Mouse (Mus musculus): ENCODE measurements around the gene Usp47. TPM values are rescaled to one million over a fixed set of nuclear protein-coding genes. Genes with fewer than 3 reads are reported as not detected.

The Usp47 gene
- polyA plus RNA-seq, 1 experiment from 2014 or later = 79.4 TPM

DNA sequence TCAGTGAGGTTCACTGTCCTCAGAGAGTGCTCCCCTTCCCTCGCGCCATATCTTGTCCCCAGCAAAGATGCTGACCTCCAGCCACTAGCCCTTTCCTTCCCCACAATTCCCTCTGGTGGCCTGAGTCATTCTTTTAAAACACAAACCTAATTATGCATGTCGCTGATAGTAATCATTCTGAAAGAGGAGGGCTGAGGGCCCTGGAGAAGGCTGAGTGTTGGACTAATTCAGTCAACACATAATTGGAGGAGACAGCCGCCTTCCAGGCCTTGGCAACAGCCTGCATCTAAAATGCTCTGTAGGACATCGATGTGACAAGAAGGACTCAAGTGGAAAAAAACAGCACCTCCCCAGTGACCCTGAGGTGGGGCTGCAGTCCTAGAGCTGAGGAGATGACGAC is 106.5 kb downstream of the Usp47 start:
- no peak for ATAC-seq (ENCODE audit: low FRiP score)
- H3K36me3 ChIP-seq = no peaks in the 10 kb centered on the region
- no peak overlapping the region for H3K9ac ChIP-seq
- H3K27ac ChIP-seq = no peak overlapping the region
- H3K9me3 ChIP-seq = no peaks in the 10 kb centered on the region
- H3K4me3 ChIP-seq = no peak overlapping the region
- no peak overlapping the region for H3K4me2 ChIP-seq
- H3K27me3 ChIP-seq = no peaks in the 10 kb centered on the region
- peaks cover 12% of the 10 kb centered on the region for H3K4me1 ChIP-seq (replicated peaks)
- WGBS = 66% methylated on average over 6 of the region's 6 CpGs

DNA sequence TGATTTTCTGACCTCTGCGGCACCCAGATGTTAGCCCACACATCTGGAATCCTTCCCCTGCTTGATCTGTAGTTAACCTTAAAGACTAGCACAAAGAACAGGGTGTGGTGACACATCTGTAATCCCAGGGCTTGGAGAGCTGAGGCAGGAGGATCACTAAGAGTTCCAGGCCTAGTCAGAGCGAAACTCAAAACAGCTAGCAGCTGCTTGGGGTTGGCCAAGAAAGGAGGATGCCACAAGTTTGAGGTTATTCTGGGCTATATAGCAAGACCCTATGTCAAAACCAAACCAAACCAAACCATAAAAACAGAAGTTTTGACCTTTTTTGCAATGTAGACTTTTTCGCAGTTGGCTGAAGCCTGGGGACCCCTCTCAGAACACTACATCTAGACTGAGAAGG is 107.4 kb downstream of the Usp47 start:
- no peaks in the 10 kb centered on the region for H3K9me3 ChIP-seq
- ATAC-seq (ENCODE audit: low FRiP score) = no peak
- H3K4me1 ChIP-seq (replicated peaks) = peaks cover 12% of the 10 kb centered on the region
- no peak overlapping the region for H3K4me2 ChIP-seq
- WGBS = 94% methylated on average over 3 of the region's 3 CpGs
- H3K36me3 ChIP-seq = no peaks in the 10 kb centered on the region
- H3K9ac ChIP-seq = no peak overlapping the region
- H3K27ac ChIP-seq = no peak overlapping the region
- no peak overlapping the region for H3K4me3 ChIP-seq
- no peaks in the 10 kb centered on the region for H3K27me3 ChIP-seq

DNA sequence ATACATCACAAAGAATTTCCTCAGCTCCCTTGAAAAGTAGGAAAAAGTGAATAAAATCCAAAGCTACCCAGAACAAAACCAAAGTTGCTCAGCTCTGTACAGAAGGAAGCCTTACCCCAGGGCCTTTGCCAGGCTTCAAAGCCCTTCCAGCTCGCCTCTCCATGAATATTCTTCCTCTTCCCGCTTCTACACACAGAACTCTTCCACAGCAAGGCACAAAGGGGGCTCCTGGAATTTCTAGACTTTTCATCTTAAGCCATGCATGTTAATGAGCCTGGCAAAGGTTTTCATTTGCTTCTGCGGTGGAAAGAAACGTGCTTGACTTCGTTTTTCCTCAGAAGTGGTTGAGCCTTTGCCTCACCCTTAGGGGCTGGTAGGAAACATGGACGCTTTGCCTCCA is 108.7 kb downstream of the Usp47 start:
- WGBS = 52% methylated on average over 6 of the region's 6 CpGs
- Histone ChIP-seq H3K27me3 (no peaks in the 10 kb centered on the region), H3K4me3 (no peak overlapping the region), H3K27ac (no peak overlapping the region), H3K4me2 (no peak overlapping the region), H3K9me3 (no peaks in the 10 kb centered on the region), H3K36me3 (no peaks in the 10 kb centered on the region), H3K4me1 (replicated peaks) (peaks cover 12% of the 10 kb centered on the region), H3K9ac (no peak overlapping the region)
- no peak for ATAC-seq (ENCODE audit: low FRiP score)

DNA sequence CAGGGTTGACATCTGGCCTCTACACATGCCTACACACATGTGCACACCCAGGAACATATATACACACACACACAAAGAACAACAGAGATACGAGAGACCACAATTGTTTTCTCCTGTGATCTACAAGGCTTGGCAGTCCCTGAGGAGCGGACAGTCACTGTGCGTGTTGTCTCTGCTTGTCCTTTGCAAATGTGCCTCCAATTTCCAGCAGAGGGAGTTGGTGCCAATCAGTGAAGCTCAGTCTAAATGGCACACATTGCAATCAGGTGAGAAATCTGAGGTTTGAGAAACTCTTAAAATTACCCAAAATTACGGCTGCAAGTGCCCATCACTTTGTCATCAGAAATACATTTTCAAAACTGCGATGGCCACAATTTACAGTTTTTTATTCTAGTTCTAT is 110.0 kb downstream of the Usp47 start:
- Histone ChIP-seq H3K36me3 (no peaks in the 10 kb centered on the region), H3K4me2 (no peak overlapping the region), H3K9me3 (no peaks in the 10 kb centered on the region), H3K9ac (no peak overlapping the region), H3K4me3 (no peak overlapping the region), H3K27ac (no peak overlapping the region), H3K27me3 (no peaks in the 10 kb centered on the region), H3K4me1 (replicated peaks) (peaks cover 12% of the 10 kb centered on the region)
- ATAC-seq (ENCODE audit: low FRiP score) = no peak
- 86% methylated on average over 5 of the region's 5 CpGs for WGBS

DNA sequence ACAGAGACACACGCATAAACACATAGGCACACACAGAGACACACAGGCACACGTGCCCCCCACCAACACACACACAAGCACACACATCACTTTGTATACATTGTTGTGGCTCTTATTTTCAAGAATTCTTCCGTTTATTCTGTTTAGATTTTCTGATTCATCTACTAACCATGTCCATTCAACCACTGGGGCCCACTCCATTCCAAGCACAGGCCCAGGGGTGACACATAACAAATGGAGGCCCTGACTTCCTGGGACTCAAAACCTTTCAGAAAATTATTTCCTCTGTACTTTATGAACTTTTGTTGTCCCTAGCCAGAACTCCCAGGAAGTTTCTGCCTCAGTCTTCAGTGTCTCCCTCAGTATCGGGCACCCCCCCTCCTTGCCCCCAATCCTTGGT is 111.9 kb downstream of the Usp47 start:
- H3K27ac ChIP-seq = no peak overlapping the region
- no peaks in the 10 kb centered on the region for H3K9me3 ChIP-seq
- H3K9ac ChIP-seq = no peak overlapping the region
- no peaks in the 10 kb centered on the region for H3K27me3 ChIP-seq
- no peak overlapping the region for H3K4me2 ChIP-seq
- no peak for ATAC-seq (ENCODE audit: low FRiP score)
- 96% methylated on average over 4 of the region's 4 CpGs for WGBS
- no peaks in the 10 kb centered on the region for H3K36me3 ChIP-seq
- peaks cover under 1% of the 10 kb centered on the region; the same call in 1 of the 2 replicates for H3K4me1 ChIP-seq (replicated peaks)
- H3K4me3 ChIP-seq = no peak overlapping the region

DNA sequence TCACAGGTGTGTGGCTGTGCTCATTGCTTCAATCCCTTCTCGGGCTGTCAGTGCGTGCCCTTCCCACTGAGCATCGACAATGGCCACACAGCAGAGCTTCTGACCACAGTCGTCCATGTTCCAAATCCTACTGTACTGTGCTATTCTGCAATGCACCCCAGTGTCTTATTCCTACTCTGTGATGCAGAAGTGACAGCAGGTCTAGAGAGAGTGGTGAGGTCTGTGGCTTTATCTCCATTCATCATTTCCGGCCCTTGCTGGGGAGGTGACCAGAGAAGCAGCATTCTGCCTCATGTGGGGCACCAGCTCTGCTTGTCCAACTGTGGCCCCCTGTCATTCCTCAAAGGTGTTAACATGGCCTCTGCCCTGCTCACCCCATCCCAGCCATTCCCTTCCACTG is 113.2 kb downstream of the Usp47 start:
- no peaks in the 10 kb centered on the region for H3K27me3 ChIP-seq
- 83% methylated on average over 5 of the region's 5 CpGs for WGBS
- H3K27ac ChIP-seq = no peak overlapping the region
- H3K4me1 ChIP-seq (replicated peaks) = no peaks in the 10 kb centered on the region
- ATAC-seq (ENCODE audit: low FRiP score) = no peak
- H3K4me3 ChIP-seq = no peak overlapping the region
- no peaks in the 10 kb centered on the region for H3K9me3 ChIP-seq
- H3K4me2 ChIP-seq = no peak overlapping the region
- no peak overlapping the region for H3K9ac ChIP-seq
- no peaks in the 10 kb centered on the region for H3K36me3 ChIP-seq

DNA sequence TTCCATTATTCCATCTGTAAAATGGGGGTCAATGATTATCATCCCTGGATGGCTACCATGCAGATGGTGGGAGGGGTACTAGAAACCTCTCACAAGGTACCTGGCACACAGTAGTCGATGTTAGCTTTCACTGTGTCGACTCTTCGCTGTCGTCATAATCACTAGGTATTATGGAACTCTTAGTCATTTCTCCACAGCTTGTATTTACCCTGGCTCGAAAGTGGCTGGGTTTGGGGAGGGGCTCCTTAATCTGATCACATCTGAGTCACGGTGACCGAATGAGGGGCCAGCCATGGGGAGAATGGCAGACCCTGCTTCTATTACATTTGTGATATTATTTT is 114.8 kb downstream of the Usp47 start:
- no peak overlapping the region for H3K9ac ChIP-seq
- no peaks in the 10 kb centered on the region for H3K36me3 ChIP-seq
- H3K9me3 ChIP-seq = no peaks in the 10 kb centered on the region
- no peak overlapping the region for H3K4me3 ChIP-seq
- H3K27me3 ChIP-seq = no peaks in the 10 kb centered on the region
- H3K4me2 ChIP-seq = no peak overlapping the region
- H3K27ac ChIP-seq = no peak overlapping the region
- H3K4me1 ChIP-seq (replicated peaks) = peaks cover 5% of the 10 kb centered on the region
- 91% methylated on average over 7 of the region's 7 CpGs for WGBS
- no peak for ATAC-seq (ENCODE audit: low FRiP score)

DNA sequence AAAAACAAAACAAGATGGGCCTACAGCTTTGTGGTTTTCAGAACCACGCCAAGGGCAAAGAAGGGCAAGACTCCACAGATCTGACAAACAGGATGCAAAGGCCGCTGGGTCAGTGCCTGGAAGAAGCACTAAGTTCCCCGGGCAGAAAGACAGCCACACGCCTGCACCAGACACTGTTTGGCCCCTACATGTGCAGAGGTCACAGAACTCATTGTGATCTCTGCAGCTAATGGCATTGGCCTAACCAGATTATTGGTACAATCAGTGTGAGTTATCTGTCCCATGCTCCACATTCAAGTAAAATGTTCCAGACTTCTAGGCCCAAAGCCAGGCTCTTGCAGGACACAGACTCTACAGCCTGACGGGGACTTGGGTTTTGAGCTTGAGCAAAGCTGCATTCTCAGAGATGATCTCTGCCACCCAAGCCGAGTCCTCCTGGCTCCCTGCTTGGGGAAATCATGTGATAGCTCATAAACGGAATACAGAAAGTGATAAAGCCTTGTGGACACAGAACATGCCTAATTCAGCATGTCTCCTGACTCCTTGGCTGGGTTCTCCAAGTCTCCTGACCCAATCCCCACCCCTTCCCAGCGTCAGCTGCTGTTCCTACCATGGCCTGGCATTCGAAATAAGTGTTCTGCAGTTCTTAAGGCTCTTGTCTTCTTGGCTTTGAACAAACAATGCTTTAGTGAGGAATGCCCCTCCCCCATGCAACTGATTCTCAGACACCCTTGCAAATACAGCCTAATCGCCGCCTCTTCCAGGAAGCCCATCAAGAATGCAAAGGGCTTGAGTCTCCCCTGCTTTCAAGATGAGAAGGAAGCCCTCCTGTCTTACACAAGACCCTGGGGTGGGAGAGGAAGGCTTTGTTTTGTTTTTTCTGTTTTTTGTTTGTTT is 115.5 kb downstream of the Usp47 start:
- WGBS = 78% methylated on average over 11 of the region's 11 CpGs
- Histone ChIP-seq H3K27me3 (no peaks in the 10 kb centered on the region), H3K27ac (no peak overlapping the region), H3K9me3 (no peaks in the 10 kb centered on the region), H3K36me3 (no peaks in the 10 kb centered on the region), H3K4me2 (no peak overlapping the region), H3K4me3 (no peak overlapping the region), H3K9ac (no peak overlapping the region), H3K4me1 (replicated peaks) (peaks cover 11% of the 10 kb centered on the region)
- no peak for ATAC-seq (ENCODE audit: low FRiP score)

DNA sequence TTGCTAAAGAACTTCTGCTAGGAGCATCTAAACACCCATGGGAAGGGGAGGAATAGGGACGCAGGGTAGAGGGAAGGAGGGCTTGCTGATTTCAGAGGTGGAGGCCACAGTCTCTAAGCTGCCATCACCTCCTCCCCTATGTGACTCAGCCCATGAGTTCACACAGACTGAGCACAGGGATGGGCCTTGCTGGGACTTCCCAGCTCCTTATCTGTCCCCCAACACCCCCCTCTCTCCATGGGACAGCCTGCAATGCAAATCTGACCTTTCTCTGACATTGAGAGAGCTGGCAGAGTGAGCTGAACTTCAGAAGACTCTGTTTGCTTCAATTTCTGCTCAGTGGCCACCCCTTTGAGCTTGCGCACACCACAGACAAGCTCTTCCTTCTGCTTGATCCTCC is 117.4 kb downstream of the Usp47 start:
- no peaks in the 10 kb centered on the region for H3K27me3 ChIP-seq
- H3K4me3 ChIP-seq = no peak overlapping the region
- H3K9ac ChIP-seq = no peak overlapping the region
- no peaks in the 10 kb centered on the region for H3K9me3 ChIP-seq
- no peak overlapping the region for H3K27ac ChIP-seq
- no peak overlapping the region for H3K4me2 ChIP-seq
- H3K36me3 ChIP-seq = no peaks in the 10 kb centered on the region
- no peak for ATAC-seq (ENCODE audit: low FRiP score)
- 88% methylated on average over 2 of the region's 2 CpGs for WGBS
- H3K4me1 ChIP-seq (replicated peaks) = peaks cover 18% of the 10 kb centered on the region

DNA sequence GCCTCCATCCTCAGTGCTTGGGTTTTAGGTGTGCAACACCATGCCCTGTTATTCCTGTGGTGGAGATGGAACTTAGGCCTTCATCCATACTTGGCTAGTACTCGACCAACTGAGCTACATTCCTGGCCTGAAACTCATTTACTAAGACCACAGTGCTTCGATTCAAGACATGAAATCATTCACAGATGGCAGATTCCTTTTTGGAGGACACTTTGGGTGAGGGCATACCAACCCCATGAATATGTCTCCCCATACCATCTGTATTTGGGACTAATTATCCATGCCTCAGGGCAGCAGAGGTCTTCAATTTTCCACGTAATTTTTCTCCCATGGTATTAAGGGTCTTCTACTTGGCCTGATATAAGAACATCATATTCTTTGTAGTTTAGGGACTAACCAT is 119.3 kb downstream of the Usp47 start:
- no peak overlapping the region for H3K27ac ChIP-seq
- 69% methylated on average over 3 of the region's 3 CpGs for WGBS
- no peak overlapping the region for H3K9ac ChIP-seq
- H3K9me3 ChIP-seq = no peaks in the 10 kb centered on the region
- ATAC-seq (ENCODE audit: low FRiP score) = no peak
- H3K4me3 ChIP-seq = no peak overlapping the region
- no peaks in the 10 kb centered on the region for H3K27me3 ChIP-seq
- H3K4me2 ChIP-seq = no peak overlapping the region
- no peaks in the 10 kb centered on the region for H3K36me3 ChIP-seq
- H3K4me1 ChIP-seq (replicated peaks) = peaks cover 18% of the 10 kb centered on the region

DNA sequence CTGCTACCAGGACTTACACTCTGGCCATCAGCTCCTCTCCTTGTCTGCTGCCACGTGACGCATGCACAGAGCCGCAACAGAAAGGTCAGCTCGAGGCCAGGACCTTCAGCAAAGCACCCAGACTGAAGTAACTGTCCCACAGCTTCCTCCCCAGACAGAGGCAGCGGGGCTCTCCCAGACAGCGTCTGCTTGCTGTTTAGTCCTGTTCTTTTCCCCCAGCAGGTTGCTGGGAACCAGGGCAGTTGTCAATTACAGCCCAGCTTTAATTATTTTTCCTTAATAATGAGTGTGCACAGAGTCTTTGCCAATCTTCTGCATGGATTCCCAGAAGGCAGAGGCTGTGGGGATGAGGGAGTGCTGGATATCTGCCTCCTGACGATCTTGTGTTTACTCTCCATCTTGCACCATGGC is 119.8 kb downstream of the Usp47 start:
- Histone ChIP-seq H3K4me2 (no peak overlapping the region), H3K4me3 (no peak overlapping the region), H3K36me3 (no peaks in the 10 kb centered on the region), H3K4me1 (replicated peaks) (peaks cover 18% of the 10 kb centered on the region), H3K27me3 (no peaks in the 10 kb centered on the region), H3K9ac (no peak overlapping the region), H3K9me3 (no peaks in the 10 kb centered on the region), H3K27ac (peak overlapping the region; percentile 9; the same call in 1 of the 2 replicates)
- ATAC-seq (ENCODE audit: low FRiP score) = peak; percentile 54; the same call in 1 of the 2 replicates
- WGBS = 49% methylated on average over 7 of the region's 7 CpGs

DNA sequence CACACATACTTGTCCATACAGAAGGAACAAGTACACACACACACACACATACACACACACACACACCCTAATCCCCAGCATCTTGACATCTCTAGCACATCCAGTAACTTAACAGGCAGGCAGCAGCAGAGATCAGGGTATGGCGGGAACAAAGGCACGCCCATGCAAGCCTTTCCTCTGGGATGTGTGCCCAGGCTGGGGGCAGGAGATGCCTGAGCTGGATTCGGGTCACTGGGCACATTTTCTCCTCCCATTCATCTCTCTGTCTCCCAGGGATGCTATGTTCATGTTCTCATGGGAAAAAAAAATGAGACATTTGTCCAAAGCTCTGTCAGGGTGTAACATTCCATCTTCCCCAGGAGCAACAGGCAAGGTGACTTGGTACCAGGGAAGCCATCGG is 120.7 kb downstream of the Usp47 start:
- H3K9ac ChIP-seq = no peak overlapping the region
- no peak overlapping the region for H3K4me2 ChIP-seq
- no peaks in the 10 kb centered on the region for H3K9me3 ChIP-seq
- H3K4me3 ChIP-seq = no peak overlapping the region
- ATAC-seq (ENCODE audit: low FRiP score) = 0 out of 2 replicates have a peak, but pooled peaks have one; percentile 28
- peaks cover 18% of the 10 kb centered on the region for H3K4me1 ChIP-seq (replicated peaks)
- 50% methylated on average over 4 of the region's 4 CpGs for WGBS
- no peaks in the 10 kb centered on the region for H3K36me3 ChIP-seq
- no peaks in the 10 kb centered on the region for H3K27me3 ChIP-seq
- 0 out of 2 replicates have a peak overlapping the region, but pooled peaks have one; percentile 35 for H3K27ac ChIP-seq

DNA sequence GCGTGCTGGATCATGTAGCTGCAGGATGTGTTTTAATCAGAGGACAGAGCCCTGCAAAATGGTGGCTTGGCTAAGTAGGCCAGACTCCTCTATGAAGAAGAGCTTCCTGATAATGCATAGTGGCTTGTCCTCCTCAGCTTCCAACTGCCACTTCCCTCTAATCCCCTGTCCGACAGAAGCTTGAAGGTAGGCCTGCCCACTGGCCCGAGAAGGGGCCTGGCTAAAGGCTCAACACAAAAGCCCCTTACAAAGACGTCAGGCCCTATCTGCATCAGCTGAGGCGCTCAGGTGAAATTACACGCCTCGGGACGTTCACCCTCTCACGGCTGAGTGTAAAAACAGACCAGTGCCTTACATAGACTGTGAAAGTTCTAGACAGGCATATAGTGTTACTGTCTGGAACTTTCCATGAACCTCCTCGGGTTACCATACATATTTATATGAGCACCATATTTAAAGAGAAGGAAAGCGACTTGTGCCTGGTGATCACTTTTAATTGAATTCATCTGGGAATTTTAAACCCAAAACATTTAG is 121.4 kb downstream of the Usp47 start:
- no peak overlapping the region for H3K4me2 ChIP-seq
- ATAC-seq (ENCODE audit: low FRiP score) = no peak
- H3K9me3 ChIP-seq = no peaks in the 10 kb centered on the region
- no peaks in the 10 kb centered on the region for H3K27me3 ChIP-seq
- no peak overlapping the region for H3K4me3 ChIP-seq
- WGBS = 64% methylated on average over 11 of the region's 11 CpGs
- peaks cover 18% of the 10 kb centered on the region for H3K4me1 ChIP-seq (replicated peaks)
- no peaks in the 10 kb centered on the region for H3K36me3 ChIP-seq
- H3K9ac ChIP-seq = no peak overlapping the region
- no peak overlapping the region for H3K27ac ChIP-seq

Data from hindbrain, embryonic 13.5 days (tissue).